In genomic region chr7:121706411-121707072, GRCm38 (mm10) we compare ENCODE assay signal across 8 mouse cellular contexts. TPM values are rescaled to one million over a fixed set of nuclear protein-coding genes. Genes with fewer than 3 reads are reported as not detected.
DNase-seq lines count a peak whose midpoint lies in the region; ATAC-seq lines count a peak whose summit lies in the region.

No protein-coding gene starts in this region.

- DNase-seq in 3134 (ENCODE audit: extremely low read depth, insufficient read length, low spot score), result peak; percentile 65
- DNase-seq in adrenal gland, adult 8-10 months, result peak; percentile 35
- DNase-seq in embryo, embryonic 9.5 days (ENCODE audit: extremely low spot score), result peak; percentile 48
- peak; percentile 59 to 66 for DNase-seq in heart, adult 18-20 months
- peak; percentile 68 for DNase-seq in kidney, adult 18-20 months
- DNase-seq in liver, result peak; percentile 55
- DNase-seq in spleen, postnatal 4 days (ENCODE audit: low spot score in 2 of 2), result peak; percentile 56 to 79

- H3K9me3 ChIP-seq in midbrain, embryonic 16.5 days (replicated peaks; ENCODE audit: control insufficient read depth, low read length, poor library complexity, severe bottlenecking), result no peaks in the 10 kb centered on the region

- H3K4me3 ChIP-seq in midbrain, embryonic 16.5 days (ENCODE audit: low read depth, low read length), result peak overlapping the region; percentile 51

- peak overlapping the region; percentile 58 for H3K4me2 ChIP-seq in midbrain, embryonic 16.5 days (ENCODE audit: low read length)

- peak overlapping the region; percentile 89 for H3K9ac ChIP-seq in midbrain, embryonic 16.5 days (ENCODE audit: low read depth, low read length)

- H3K4me1 ChIP-seq in midbrain, embryonic 16.5 days (ENCODE audit: control insufficient read depth, insufficient read depth, low read length), result peaks cover 40% of the 10 kb centered on the region

- H3K27ac ChIP-seq in midbrain, embryonic 16.5 days (ENCODE audit: low read length), result peak overlapping the region; percentile 93

- H3K36me3 ChIP-seq in midbrain, embryonic 16.5 days (ENCODE audit: control insufficient read depth, insufficient read depth, low read length), result no peaks in the 10 kb centered on the region

- under 1% methylated on average over 70 of the region's 77 CpGs for WGBS in midbrain, embryonic 16.5 days

- H3K27me3 ChIP-seq in midbrain, embryonic 16.5 days (ENCODE audit: control insufficient read depth, insufficient read depth, low read depth, low read length), result no peaks in the 10 kb centered on the region

- peak; percentile 53 for ATAC-seq in midbrain, embryonic 16.5 days

RNA-seq across cellular contexts. Expression of gene Usp31, which starts 0.5 kb away (rescaled TPM):
- total RNA-seq in adrenal gland, adult 8-10 months (2022), result 10 to 100 TPM; 14.1 to 18.5 (median 16.1) TPM
- total RNA-seq in heart, adult 18-20 months (2021), result 10 to 100 TPM in 1 of 2 experiments, 1 to 10 TPM in 1; 9.6 to 10.0 TPM
- polyA plus RNA-seq in midbrain, embryonic 16.5 days (2015; fragmentation: Nextera tagmentation; extraction: Ambion mirVana), result 3.0 and 3.6 TPM in 2 replicates

RNA-seq across cellular contexts. Expression of gene Scnn1g, which starts 27.7 kb away (rescaled TPM):
- under 1 TPM in 1 of 4 experiments, not detected in 3; 0.10 TPM for total RNA-seq in adrenal gland, adult 8-10 months (2022)
- not detected for total RNA-seq in heart, adult 18-20 months (2021)
- polyA plus RNA-seq in midbrain, embryonic 16.5 days (2015; fragmentation: Nextera tagmentation; extraction: Ambion mirVana), result 0.09 TPM in 1 of 2 replicates, not detected in the other

Comparison
In these comparisons a context has a peak if more than half of its experiments do, and no peak if none do; other contexts are left out.
1. Peak in every context shown above with its lines: DNase-seq, ATAC-seq, H3K4me3 ChIP-seq and H3K27ac ChIP-seq.